Mouse (Mus musculus) liver, embryonic 11.5 days (tissue): ENCODE measurements around the gene Prdx2. TPM values are rescaled to one million over a fixed set of nuclear protein-coding genes. Genes with fewer than 3 reads are reported as not detected.

Source experiments
- ATAC-seq: fragments of 200-750 bp; cut with Nextera tagmentation; replicated peaks from 2 replicates; pipeline ENCODE4 v1.8.0; 2017; ENCODE audit warnings: moderate number of reproducible peaks, mild to moderate bottlenecking, moderate TSS enrichment, moderate library complexity; ENCODE audit not compliant: low FRiP score
- DNase-seq: peaks from one replicate; pipeline ENCODE4 v3.0.0-alpha.2; 2017; ENCODE audit warnings: low spot score
- H3K27ac ChIP-seq: fragments of 300-500 bp; sonication (generic); 2 replicates; pipeline ENCODE4 v1.5.1; 2014; ENCODE audit warnings: mild to moderate bottlenecking, low read depth, low read length, control low read depth
- H3K27me3 ChIP-seq: fragments of 300-500 bp; sonication (generic); replicated peaks from 2 replicates; pipeline ENCODE4 v1.6.1; 2014; ENCODE audit warnings: low read length, mixed read lengths; ENCODE audit not compliant: control insufficient read depth, insufficient read depth
- H3K36me3 ChIP-seq: fragments of 300-500 bp; sonication (generic); 2 replicates; pipeline ENCODE4 v1.6.1; 2014; ENCODE audit warnings: mild to moderate bottlenecking, low read length, moderate library complexity, mixed read lengths; ENCODE audit not compliant: control insufficient read depth, insufficient read depth
- H3K4me1 ChIP-seq: fragments of 300-500 bp; sonication (generic); replicated peaks from 2 replicates; pipeline ENCODE4 v1.6.1; 2014; ENCODE audit warnings: low read length, mixed read lengths; ENCODE audit not compliant: control insufficient read depth, insufficient read depth
- H3K4me2 ChIP-seq: fragments of 300-500 bp; sonication (generic); 2 replicates; pipeline ENCODE4 v1.6.1; 2014; ENCODE audit warnings: mild to moderate bottlenecking, control low read depth, moderate library complexity
- H3K4me3 ChIP-seq: fragments of 300-500 bp; sonication (generic); 2 replicates; pipeline ENCODE4 v1.5.1; 2014; ENCODE audit warnings: low read depth, low read length, control low read depth
- H3K9ac ChIP-seq: fragments of 300-500 bp; sonication (generic); 2 replicates; pipeline ENCODE4 v1.6.1; 2014; ENCODE audit warnings: low read depth, low read length, control low read depth
- H3K9me3 ChIP-seq: fragments of 300-500 bp; sonication (generic); 2 replicates; pipeline ENCODE4 v1.6.1; 2016; ENCODE audit warnings: low read length, inconsistent platforms, mixed read lengths; ENCODE audit not compliant: control insufficient read depth
- WGBS: fragments of 180-500 bp; shearing (Covaris S2); extraction: QIAGEN DNeasy Blood & Tissue Kit; methylation state at CpG from one replicate; pipeline ENCODE4 v1.1.7; 2014; 5-methylcytosine and 5-hydroxymethylcytosine counted together
- polyA plus RNA-seq: library from polyadenylated mRNA; unstranded; fragments of >200 nt; fragmentation: Nextera tagmentation; extraction: Ambion mirVana; gene quantifications from 2 replicates; pipeline ENCODE4 v1.2.1, GENCODE M21; 2014

Gene Prdx2
- polyA plus RNA-seq, 1 experiment from 2014 or later: 1,409 TPM

DNA sequence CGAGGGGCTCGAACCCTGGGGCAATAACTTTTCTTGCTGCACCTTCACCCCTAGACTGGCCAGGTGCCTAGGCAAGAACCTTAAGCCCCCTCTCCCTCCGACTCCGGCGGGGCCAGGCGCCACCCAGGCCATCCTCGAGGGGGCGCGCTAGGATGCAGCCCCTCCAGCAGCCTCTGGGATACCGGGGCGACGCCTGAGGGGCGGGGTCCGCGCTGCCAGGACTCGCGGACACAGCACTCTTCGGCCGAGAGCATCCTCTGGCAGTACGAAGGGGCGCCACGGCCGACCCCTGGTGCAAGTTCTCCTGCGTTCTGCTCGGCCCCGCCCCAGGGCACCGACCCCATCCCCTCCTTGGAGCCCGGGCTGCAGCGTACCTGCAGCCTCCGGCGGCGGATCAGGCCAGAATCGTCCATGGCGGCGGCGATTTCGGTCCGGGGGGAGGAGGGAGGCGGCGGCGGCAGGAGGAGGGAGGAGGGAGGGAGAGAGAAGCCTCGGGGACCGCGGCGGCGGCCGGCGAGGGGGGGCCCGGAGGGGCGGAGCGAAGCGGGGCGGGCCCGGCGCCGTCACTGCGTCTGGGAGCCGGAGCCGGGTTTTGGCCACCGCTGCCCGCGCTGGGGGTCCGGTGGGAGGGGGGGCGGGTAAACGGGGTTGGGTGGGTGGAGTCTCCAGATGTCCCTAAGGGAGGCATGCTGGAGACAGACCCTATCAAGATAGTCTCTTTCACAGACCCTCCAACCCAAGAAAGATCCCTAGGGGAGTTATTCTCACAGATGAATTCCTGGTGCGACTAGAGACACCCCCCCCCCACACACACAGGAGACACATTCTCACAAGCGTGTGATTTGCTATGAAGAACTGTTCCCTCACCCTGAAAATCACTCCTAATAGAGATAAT lies 23.5 kb upstream of the Prdx2 start:
- ATAC-seq (0 out of 2 replicates have a peak, but pooled peaks have one; percentile 5), DNase-seq (no peak)
- H3K4me2 ChIP-seq: peak overlapping the region; percentile 70

DNA sequence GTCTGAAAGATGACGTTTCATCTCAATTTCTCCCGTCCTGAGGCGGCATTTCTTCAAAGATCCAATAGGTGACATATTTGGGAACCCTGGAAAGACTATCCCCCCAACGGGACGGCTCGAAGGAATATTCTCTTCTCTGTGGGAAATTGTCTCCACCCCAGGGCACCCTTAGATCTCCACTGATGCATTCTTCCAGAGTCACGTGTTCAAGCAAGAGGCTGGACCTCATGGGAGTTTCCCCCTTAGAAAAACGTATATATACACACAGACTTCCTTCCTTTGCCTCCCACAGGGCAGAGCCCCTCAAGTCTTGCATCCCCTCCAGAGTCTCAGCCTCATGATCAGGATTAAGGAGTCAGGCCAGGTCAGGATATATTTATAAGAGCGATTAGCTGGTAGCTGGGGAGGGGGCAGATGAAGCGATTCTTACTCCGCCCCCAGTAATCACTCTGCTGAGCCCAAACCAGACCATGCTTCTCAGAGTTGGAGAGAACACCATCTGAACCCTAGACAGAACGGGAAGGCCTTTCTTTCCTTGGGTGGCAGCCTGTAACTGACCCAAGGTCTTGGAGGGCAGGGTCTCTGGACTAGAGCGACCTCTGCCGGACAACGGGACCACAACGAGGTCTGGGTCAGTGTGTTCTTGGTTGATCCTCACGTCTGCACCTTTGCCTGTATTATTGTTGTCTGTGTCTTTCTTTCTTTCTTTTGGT lies 22.7 kb upstream of the Prdx2 start, which contains the start of gene Rtbdn:
Gene Rtbdn (plus strand): TSS at position 464 of the 713 bp plus-strand sequence.
- ATAC-seq: no peak
- Histone ChIP-seq H3K36me3 (no peaks in the 10 kb centered on the region), H3K27me3 (peaks cover 74% of the 10 kb centered on the region), H3K27ac (no peak within 1 kb of the TSS), H3K4me2 (peak within 1 kb of the TSS; percentile 70), H3K9me3 (no peaks in the 10 kb centered on the region), H3K4me1 (peaks cover 13% of the 10 kb centered on the region), H3K9ac (no peak within 1 kb of the TSS), H3K4me3 (peak within 1 kb of the TSS; percentile 47)
- no peak for DNase-seq
- WGBS: 11% methylated on average over 17 of the region's 17 CpGs

More for the DNA sequence above, 23.5 kb upstream of the Prdx2 start:
- Histone ChIP-seq H3K36me3 (no peaks in the 10 kb centered on the region), H3K9ac (no peak overlapping the region), H3K27ac (no peak overlapping the region), H3K4me3 (peak overlapping the region; percentile 47), H3K4me1 (peaks cover 13% of the 10 kb centered on the region), H3K9me3 (no peaks in the 10 kb centered on the region), H3K27me3 (peaks cover 70% of the 10 kb centered on the region)
- 2% methylated on average over 62 of the region's 67 CpGs for WGBS

DNA sequence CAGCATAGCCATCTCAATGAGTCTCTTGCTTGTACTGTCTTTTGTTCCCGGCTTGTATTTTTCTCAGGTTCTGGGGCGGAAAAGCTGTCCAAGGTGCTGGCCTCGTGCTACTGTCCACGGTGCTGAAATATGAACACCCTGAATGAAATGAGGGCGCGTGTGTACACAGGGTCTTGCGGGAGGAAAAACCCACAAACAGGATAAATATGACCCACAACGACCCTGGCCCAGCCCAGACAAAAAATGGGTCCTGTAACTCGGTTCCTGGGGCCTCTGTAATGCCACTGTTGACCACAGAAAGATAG lies 22.2 kb upstream of the Prdx2 start:
- ATAC-seq: no peak
- Histone ChIP-seq H3K9ac (no peak overlapping the region), H3K4me3 (no peak overlapping the region), H3K4me2 (no peak overlapping the region), H3K36me3 (no peaks in the 10 kb centered on the region), H3K27ac (no peak overlapping the region), H3K9me3 (no peaks in the 10 kb centered on the region), H3K27me3 (peaks cover 78% of the 10 kb centered on the region), H3K4me1 (peaks cover 13% of the 10 kb centered on the region)
- peak; percentile 74 for DNase-seq
- WGBS: 12% methylated on average over 9 of the region's 9 CpGs

DNA sequence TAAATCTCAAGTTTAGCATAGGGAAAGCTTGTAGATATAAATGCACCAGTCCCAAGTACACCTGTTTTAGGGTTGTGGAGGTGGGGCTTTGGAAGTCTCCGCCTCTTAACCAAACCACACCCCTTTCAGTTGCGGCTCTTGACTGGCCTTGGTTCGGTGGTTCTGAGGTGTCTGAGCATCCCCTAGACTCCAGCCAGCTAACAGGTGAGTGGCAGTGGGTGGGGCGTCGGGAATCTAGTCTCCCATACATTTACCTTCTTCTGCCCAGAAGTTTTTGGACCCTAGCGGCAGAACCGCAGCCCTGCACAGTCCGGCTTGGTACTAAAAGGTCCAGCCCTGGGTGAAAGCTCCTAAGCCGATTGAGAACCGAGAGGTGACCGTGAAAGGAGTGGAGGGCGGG lies 19.6 kb upstream of the Prdx2 start:
- DNase-seq (no peak), ATAC-seq (no peak)
- Histone ChIP-seq H3K4me3 (no peak overlapping the region), H3K36me3 (no peaks in the 10 kb centered on the region), H3K27me3 (peaks cover 71% of the 10 kb centered on the region), H3K9me3 (no peaks in the 10 kb centered on the region), H3K4me1 (peaks cover 9% of the 10 kb centered on the region), H3K4me2 (no peak overlapping the region), H3K9ac (no peak overlapping the region), H3K27ac (no peak overlapping the region)
- WGBS: 16% methylated on average over 12 of the region's 12 CpGs

DNA sequence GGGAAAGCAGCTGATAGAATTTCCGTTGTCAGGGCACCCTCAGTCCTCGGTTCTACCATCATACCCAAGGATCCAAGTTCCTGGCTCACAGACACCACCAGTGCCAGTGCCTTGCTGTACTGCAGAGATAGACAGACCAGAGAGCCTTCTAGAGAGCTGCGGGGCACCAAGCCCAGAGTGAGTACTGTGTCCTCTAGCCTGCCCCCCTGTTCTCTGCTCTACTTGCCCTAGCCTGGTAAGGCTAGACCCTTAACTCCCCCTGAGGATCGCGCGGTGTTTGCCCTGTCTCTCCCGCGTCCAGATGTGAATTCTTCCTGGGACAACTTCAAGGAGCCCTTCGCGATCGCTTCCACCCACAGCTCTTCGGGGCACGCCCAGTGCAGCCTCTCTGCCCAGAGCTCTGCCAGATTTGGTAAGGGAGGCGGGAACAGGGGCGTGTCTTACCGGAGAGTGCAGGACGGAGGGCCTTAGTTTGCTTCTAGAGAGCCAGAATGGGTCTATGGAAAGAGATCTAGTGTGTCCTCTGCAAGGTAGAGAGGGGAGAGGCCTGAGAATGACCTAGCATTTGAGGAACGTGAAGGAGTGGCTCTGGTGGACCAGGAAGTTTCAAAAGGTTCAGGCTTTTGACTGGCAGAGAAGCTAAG lies 16.7 kb upstream of the Prdx2 start:
- WGBS: 7% methylated on average over 18 of the region's 18 CpGs
- H3K9me3 ChIP-seq: no peaks in the 10 kb centered on the region

GRCm38 (mm10) chr8:84956768-84957167 lies 12.6 kb upstream of the Prdx2 start:
- Histone ChIP-seq H3K4me3 (no peak overlapping the region), H3K36me3 (peaks cover 11% of the 10 kb centered on the region), H3K27me3 (peaks cover 15% of the 10 kb centered on the region), H3K4me2 (no peak overlapping the region), H3K4me1 (peaks cover 3% of the 10 kb centered on the region; the same call in 1 of the 2 replicates), H3K9me3 (no peaks in the 10 kb centered on the region), H3K27ac (no peak overlapping the region), H3K9ac (no peak overlapping the region)
- ATAC-seq (no peak), DNase-seq (no peak)
- WGBS: 49% methylated on average over 2 of the region's 2 CpGs

More for the DNA sequence above, 16.7 kb upstream of the Prdx2 start:
- ATAC-seq (no peak; the same call in 1 of the 2 replicates), DNase-seq (no peak)
- Histone ChIP-seq H3K4me3 (no peak overlapping the region), H3K36me3 (no peaks in the 10 kb centered on the region; the same call in 1 of the 2 replicates), H3K27ac (no peak overlapping the region), H3K9ac (no peak overlapping the region), H3K4me1 (peaks cover 3% of the 10 kb centered on the region; the same call in 1 of the 2 replicates), H3K27me3 (peaks cover 44% of the 10 kb centered on the region), H3K4me2 (peak overlapping the region; percentile 42)

GRCm38 (mm10) chr8:84959811-84960210 lies 9.6 kb upstream of the Prdx2 start:
- DNase-seq (no peak), ATAC-seq (no peak)
- H3K36me3 ChIP-seq: peaks cover 18% of the 10 kb centered on the region
- no peaks in the 10 kb centered on the region for H3K9me3 ChIP-seq
- no peak overlapping the region for H3K4me2 ChIP-seq
- 86% methylated on average over 7 of the region's 7 CpGs for WGBS
- peaks cover 5% of the 10 kb centered on the region for H3K4me1 ChIP-seq
- no peak overlapping the region for H3K4me3 ChIP-seq
- no peaks in the 10 kb centered on the region for H3K27me3 ChIP-seq
- H3K27ac ChIP-seq: no peak overlapping the region
- H3K9ac ChIP-seq: no peak overlapping the region

GRCm38 (mm10) chr8:84963952-84964351 lies 5.4 kb upstream of the Prdx2 start:
- WGBS: 85% methylated on average over 4 of the region's 4 CpGs
- H3K4me2 ChIP-seq: peak overlapping the region; percentile 97
- no peak for ATAC-seq
- H3K36me3 ChIP-seq: peaks cover 18% of the 10 kb centered on the region
- peak overlapping the region; percentile 89; the same call in 1 of the 2 replicates for H3K4me3 ChIP-seq
- no peak for DNase-seq
- no peaks in the 10 kb centered on the region for H3K27me3 ChIP-seq
- H3K27ac ChIP-seq: no peak overlapping the region
- no peak overlapping the region for H3K9ac ChIP-seq
- no peaks in the 10 kb centered on the region for H3K9me3 ChIP-seq
- peaks cover 40% of the 10 kb centered on the region for H3K4me1 ChIP-seq
